Mouse (Mus musculus) cerebellum, adult 11-12 months (tissue): ENCODE measurements around the gene Wdr43.

ENCODE experiments used
- DNase-seq: peaks from one replicate; pipeline ENCODE4 v3.0.0; 2022

Wdr43 gene

GRCm38 (mm10) chr17:71705550-71706480 is 90.1 kb downstream of the Wdr43 start:
- no peak for DNase-seq

GRCm38 (mm10) chr17:71707715-71708114 is 92.0 kb downstream of the Wdr43 start:
- DNase-seq, result no peak
